Mouse (Mus musculus) midbrain, embryonic 15.5 days (tissue): ENCODE results near the gene Adam21. TPM values are rescaled to one million over a fixed set of nuclear protein-coding genes. Genes with fewer than 3 reads are reported as not detected.

Experiments used
- ATAC-seq: fragments of 200-750 bp; cut with Nextera tagmentation; replicated peaks from 2 replicates; pipeline ENCODE4 v1.8.0; 2017; ENCODE audit warnings: moderate TSS enrichment
- H3K27ac ChIP-seq: fragments of 300-500 bp; sonication (generic); 2 replicates; pipeline ENCODE4 v1.5.1; 2015; ENCODE audit warnings: mild to moderate bottlenecking, inconsistent platforms
- H3K27me3 ChIP-seq: fragments of 300-500 bp; sonication (generic); replicated peaks from 2 replicates; pipeline ENCODE4 v1.6.1; 2015; ENCODE audit warnings: inconsistent platforms
- H3K36me3 ChIP-seq: fragments of 300-500 bp; sonication (generic); replicated peaks from 2 replicates; pipeline ENCODE4 v1.6.1; 2015; ENCODE audit warnings: inconsistent platforms
- H3K4me1 ChIP-seq: fragments of 300-500 bp; sonication (generic); 2 replicates; pipeline ENCODE4 v1.6.1; 2015; ENCODE audit warnings: inconsistent platforms
- H3K4me2 ChIP-seq: fragments of 300-500 bp; sonication (generic); 2 replicates; pipeline ENCODE4 v1.6.1; 2015; ENCODE audit warnings: inconsistent platforms, mild to moderate bottlenecking, moderate library complexity
- H3K4me3 ChIP-seq: fragments of 300-500 bp; sonication (generic); 2 replicates; pipeline ENCODE4 v1.5.1; 2015; ENCODE audit warnings: mild to moderate bottlenecking, inconsistent platforms
- H3K9ac ChIP-seq: fragments of 300-500 bp; sonication (generic); 2 replicates; pipeline ENCODE4 v1.6.1; 2015; ENCODE audit warnings: mild to moderate bottlenecking, inconsistent platforms
- H3K9me3 ChIP-seq: fragments of 300-500 bp; sonication (generic); 2 replicates; pipeline ENCODE4 v1.6.1; 2016; ENCODE audit warnings: inconsistent platforms
- WGBS: fragments of 180-500 bp; shearing (Covaris S2); methylation state at CpG from one replicate; pipeline ENCODE4 v1.1.7; 2015; ENCODE audit warnings: mixed read lengths; 5-methylcytosine and 5-hydroxymethylcytosine counted together
- polyA plus RNA-seq: library from polyadenylated mRNA; unstranded; fragments of >200 nt; fragmentation: Nextera tagmentation; extraction: Ambion mirVana; gene quantifications from 2 replicates; pipeline ENCODE4 v1.2.1, GENCODE M21; 2015

The Adam21 gene
- polyA plus RNA-seq, result 0.79 and 1.3 TPM in 2 replicates

- Histone ChIP-seq H3K4me3 (no peak within 1 kb of the TSS), H3K27me3 (no peaks in the 10 kb centered on the region), H3K9me3 (no peaks in the 10 kb centered on the region), H3K4me2 (no peak within 1 kb of the TSS), H3K4me1 (no peaks in the 10 kb centered on the region), H3K9ac (no peak within 1 kb of the TSS), H3K27ac (no peak within 1 kb of the TSS), H3K36me3 (peaks cover 5% of the 10 kb centered on the region; the same call in 1 of the 2 replicates)
- 98% methylated on average over 1 of the region's 1 CpGs for WGBS
- no peak for ATAC-seq
Measured at GRCm38 (mm10) chr12:81568374-81568773, at the start of gene Adam21. TSS of gene Adam21 (minus strand) at chr12:81568474.

- no peaks in the 10 kb centered on the region for H3K27me3 ChIP-seq
- ATAC-seq, result no peak
- 77% methylated on average over 7 of the region's 7 CpGs for WGBS
Measured at GRCm38 (mm10) chr12:81616980-81617379, 48.7 kb upstream of the Adam21 start.

GRCm38 (mm10) chr12:81615807-81616206 lies 47.5 kb upstream of the Adam21 start:
- WGBS, result 84% methylated on average over 6 of the region's 6 CpGs
- no peak overlapping the region for H3K4me3 ChIP-seq
- H3K36me3 ChIP-seq, result no peaks in the 10 kb centered on the region
- no peak overlapping the region for H3K4me2 ChIP-seq
- no peaks in the 10 kb centered on the region for H3K9me3 ChIP-seq
- no peak for ATAC-seq
- H3K9ac ChIP-seq, result no peak overlapping the region
- H3K27ac ChIP-seq, result no peak overlapping the region
- no peaks in the 10 kb centered on the region for H3K4me1 ChIP-seq
- no peaks in the 10 kb centered on the region for H3K27me3 ChIP-seq

More at GRCm38 (mm10) chr12:81616980-81617379, 48.7 kb upstream of the Adam21 start:
- Histone ChIP-seq H3K9ac (no peak overlapping the region), H3K4me1 (no peaks in the 10 kb centered on the region), H3K4me3 (no peak overlapping the region), H3K4me2 (no peak overlapping the region), H3K27ac (no peak overlapping the region), H3K9me3 (no peaks in the 10 kb centered on the region), H3K36me3 (no peaks in the 10 kb centered on the region)

GRCm38 (mm10) chr12:81609445-81609844 lies 41.2 kb upstream of the Adam21 start:
- no peak overlapping the region for H3K9ac ChIP-seq
- H3K36me3 ChIP-seq, result no peaks in the 10 kb centered on the region
- no peak overlapping the region for H3K4me3 ChIP-seq
- H3K27ac ChIP-seq, result no peak overlapping the region
- H3K9me3 ChIP-seq, result no peaks in the 10 kb centered on the region
- H3K4me1 ChIP-seq, result no peaks in the 10 kb centered on the region
- 0 out of 2 replicates have a peak, but pooled peaks cover 2% of the 10 kb centered on the region for H3K27me3 ChIP-seq
- H3K4me2 ChIP-seq, result no peak overlapping the region
- no peak for ATAC-seq

GRCm38 (mm10) chr12:81604995-81605784 lies 36.9 kb upstream of the Adam21 start:
- Histone ChIP-seq H3K36me3 (no peaks in the 10 kb centered on the region), H3K4me2 (no peak overlapping the region), H3K9ac (no peak overlapping the region), H3K4me3 (no peak overlapping the region), H3K4me1 (no peaks in the 10 kb centered on the region), H3K27ac (no peak overlapping the region), H3K27me3 (peaks cover 5% of the 10 kb centered on the region; the same call in 1 of the 2 replicates), H3K9me3 (no peaks in the 10 kb centered on the region)
- WGBS, result 66% methylated on average over 5 of the region's 5 CpGs
- no peak for ATAC-seq

DNA sequence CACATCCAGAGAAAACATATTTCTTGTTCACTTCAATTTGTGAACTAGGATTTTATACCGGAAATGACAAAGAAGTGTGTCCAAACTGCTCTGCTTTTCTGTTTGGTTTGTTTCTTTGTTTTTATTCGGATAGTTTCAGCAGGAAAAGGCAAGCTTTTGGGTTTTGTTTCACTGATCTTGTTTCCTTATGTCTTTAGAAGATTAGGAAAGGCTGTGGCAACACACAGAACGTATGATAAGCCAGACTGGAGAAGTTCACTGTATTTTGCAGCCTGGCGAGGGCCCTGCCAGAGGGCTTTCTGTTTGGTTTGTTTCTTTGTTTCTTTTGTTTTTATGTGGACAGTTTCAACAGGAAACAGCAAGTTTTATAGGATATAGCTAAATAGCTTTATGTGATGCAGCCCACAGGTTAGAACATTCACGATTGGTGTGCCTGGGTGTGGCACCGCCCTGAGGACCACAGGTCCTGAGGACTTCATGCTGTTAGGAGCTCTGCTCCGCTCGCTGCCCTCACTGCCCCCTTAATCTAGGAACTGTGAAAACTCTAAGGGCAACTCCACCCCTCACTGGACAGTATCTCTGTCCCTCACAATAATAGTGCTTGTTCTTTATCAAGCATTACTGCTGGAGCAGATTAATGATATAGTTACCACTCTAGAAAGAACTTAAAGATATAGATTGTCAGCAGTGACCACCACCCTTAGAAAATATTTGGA lies 28.4 kb upstream of the Adam21 start:
- Histone ChIP-seq H3K36me3 (no peaks in the 10 kb centered on the region), H3K4me2 (no peak overlapping the region), H3K9ac (no peak overlapping the region), H3K4me1 (peaks cover 13% of the 10 kb centered on the region), H3K4me3 (no peak overlapping the region), H3K27ac (no peak overlapping the region), H3K9me3 (no peaks in the 10 kb centered on the region), H3K27me3 (peaks cover 7% of the 10 kb centered on the region)
- 78% methylated on average over 8 of the region's 8 CpGs for WGBS
- no peak for ATAC-seq

DNA sequence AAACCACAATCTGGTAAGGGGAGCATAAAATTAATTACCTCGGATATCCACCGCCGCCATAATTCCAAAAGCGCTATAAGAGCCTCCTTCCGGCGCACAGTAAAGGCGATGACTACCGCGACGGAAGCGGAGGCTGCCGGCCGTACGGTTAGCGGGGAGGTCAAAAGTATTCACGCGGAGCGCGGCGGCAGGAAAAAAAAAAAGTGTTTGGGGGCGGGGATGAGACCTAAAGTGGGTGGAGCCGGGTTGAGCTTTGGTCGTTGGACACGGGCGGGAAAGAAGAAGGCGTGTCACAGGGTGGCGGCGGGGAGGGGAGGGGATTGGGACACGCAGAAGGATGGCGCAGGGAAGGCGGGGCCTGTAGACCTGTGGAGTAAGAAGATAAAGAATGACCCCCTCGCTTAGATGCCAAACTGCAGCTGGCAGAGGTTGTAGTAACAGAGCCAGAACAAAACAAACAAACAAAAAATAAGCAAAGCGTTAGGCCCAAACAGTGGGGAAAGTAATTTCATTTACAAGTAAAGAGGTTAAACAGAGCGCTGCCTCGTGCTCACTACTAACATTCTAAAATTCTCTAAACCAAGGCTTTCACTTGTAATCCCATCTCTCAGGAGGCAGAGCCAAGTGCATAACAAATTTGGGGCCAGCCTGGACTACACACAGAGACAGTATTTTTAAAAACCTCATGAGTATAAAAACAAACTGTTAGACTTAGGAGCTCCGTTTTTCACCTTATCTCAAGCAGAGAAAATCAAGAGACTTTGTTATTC lies 26.8 kb upstream of the Adam21 start, which contains the start of gene Med6:
TSS of gene Med6 (minus strand) at position 107 of the 770 bp plus-strand sequence.
- Histone ChIP-seq H3K4me3 (peak within 1 kb of the TSS; percentile 94), H3K9me3 (no peaks in the 10 kb centered on the region), H3K27ac (peak within 1 kb of the TSS; percentile 69), H3K36me3 (no peaks in the 10 kb centered on the region; the same call in 1 of the 2 replicates), H3K27me3 (peaks cover 3% of the 10 kb centered on the region; the same call in 1 of the 2 replicates), H3K4me2 (peak within 1 kb of the TSS; percentile 64), H3K4me1 (peaks cover 13% of the 10 kb centered on the region), H3K9ac (peak within 1 kb of the TSS; percentile 69)
- 3% methylated on average over 36 of the region's 36 CpGs for WGBS
- ATAC-seq, result peak; percentile 98

DNA sequence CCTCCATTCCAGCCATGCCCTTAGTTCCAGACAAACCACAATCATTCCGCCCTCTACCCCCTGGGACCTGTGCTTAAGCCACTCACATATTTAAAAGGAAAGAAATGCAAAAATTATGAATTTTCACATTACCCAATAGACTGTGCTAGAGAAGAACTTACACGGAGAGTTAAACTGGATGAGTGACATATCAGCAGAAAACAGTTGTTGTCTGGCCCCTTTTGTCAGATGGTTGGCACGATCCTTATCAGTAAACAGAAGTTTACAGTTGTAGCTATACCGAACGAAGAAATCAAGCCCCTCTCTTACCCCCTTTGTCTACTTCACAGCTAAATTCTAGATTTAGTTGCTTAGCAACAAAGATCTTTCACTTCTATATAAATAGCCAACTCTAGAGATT lies 343 bp downstream of the Adam21 start:
- H3K4me3 ChIP-seq, result no peak overlapping the region
- 82% methylated on average over 5 of the region's 5 CpGs for WGBS

DNA sequence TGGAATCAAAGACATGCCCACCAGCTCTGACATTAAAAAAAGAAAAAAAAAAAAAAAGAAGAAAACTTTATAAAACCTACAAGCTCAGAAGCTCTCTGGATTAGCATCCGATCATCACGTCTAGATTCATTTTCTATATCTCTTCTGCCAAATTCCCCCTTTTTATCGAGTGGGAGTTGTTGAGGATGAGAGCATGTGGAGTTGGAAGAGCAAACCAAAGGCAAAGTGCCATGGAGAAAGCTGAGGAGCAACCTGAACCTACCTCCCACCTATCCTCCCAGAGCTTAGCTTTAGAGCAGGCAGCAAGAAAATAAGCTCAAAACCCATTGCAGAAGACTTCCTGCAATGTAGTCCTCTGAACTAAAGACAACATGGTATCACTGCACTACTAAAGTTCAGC lies 4.1 kb downstream of the Adam21 start:
- Histone ChIP-seq H3K27ac (no peak overlapping the region), H3K27me3 (no peaks in the 10 kb centered on the region), H3K4me3 (no peak overlapping the region), H3K9me3 (no peaks in the 10 kb centered on the region), H3K9ac (no peak overlapping the region), H3K36me3 (no peaks in the 10 kb centered on the region), H3K4me1 (no peaks in the 10 kb centered on the region), H3K4me2 (no peak overlapping the region)
- 97% methylated on average over 3 of the region's 3 CpGs for WGBS
- no peak for ATAC-seq

More for the DNA sequence above, 343 bp downstream of the Adam21 start:
- no peaks in the 10 kb centered on the region for H3K27me3 ChIP-seq
- H3K4me2 ChIP-seq, result no peak overlapping the region
- H3K4me1 ChIP-seq, result no peaks in the 10 kb centered on the region
- no peak overlapping the region for H3K9ac ChIP-seq
- H3K36me3 ChIP-seq, result peaks cover 2% of the 10 kb centered on the region; the same call in 1 of the 2 replicates
- no peak overlapping the region for H3K27ac ChIP-seq
- H3K9me3 ChIP-seq, result no peaks in the 10 kb centered on the region
- ATAC-seq, result no peak

DNA sequence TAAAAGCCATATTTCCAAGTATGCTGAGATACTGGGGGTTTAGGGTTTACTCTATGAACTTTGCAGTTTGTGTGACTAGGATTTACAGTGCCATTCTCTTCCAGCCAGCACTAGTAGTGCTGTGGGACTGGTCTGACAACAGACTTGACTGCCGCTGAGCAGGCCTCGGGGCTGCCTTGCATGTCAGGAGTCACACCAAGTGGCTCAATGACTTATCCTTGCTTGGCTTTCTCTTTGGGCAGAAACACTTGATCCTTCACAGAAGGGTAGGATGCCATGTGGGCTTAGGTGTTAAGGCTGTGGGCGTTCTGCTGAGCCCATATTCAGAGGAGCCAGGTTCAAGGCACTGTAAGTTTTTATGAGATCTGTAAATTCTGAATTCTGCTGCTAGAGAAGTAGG lies 19.0 kb downstream of the Adam21 start:
- Histone ChIP-seq H3K27me3 (no peaks in the 10 kb centered on the region), H3K4me2 (no peak overlapping the region), H3K36me3 (no peaks in the 10 kb centered on the region), H3K9ac (no peak overlapping the region), H3K4me1 (no peaks in the 10 kb centered on the region), H3K27ac (no peak overlapping the region), H3K4me3 (no peak overlapping the region), H3K9me3 (no peaks in the 10 kb centered on the region)
- WGBS, result 88% methylated on average over 3 of the region's 3 CpGs
- ATAC-seq, result no peak

GRCm38 (mm10) chr12:81547163-81547562 lies 21.1 kb downstream of the Adam21 start:
- no peak overlapping the region for H3K27ac ChIP-seq
- no peaks in the 10 kb centered on the region for H3K27me3 ChIP-seq
- H3K36me3 ChIP-seq, result no peaks in the 10 kb centered on the region
- no peaks in the 10 kb centered on the region for H3K4me1 ChIP-seq
- no peak overlapping the region for H3K4me3 ChIP-seq
- H3K9me3 ChIP-seq, result no peaks in the 10 kb centered on the region
- no peak overlapping the region for H3K9ac ChIP-seq
- H3K4me2 ChIP-seq, result no peak overlapping the region
- ATAC-seq, result no peak
- 71% methylated on average over 4 of the region's 4 CpGs for WGBS

DNA sequence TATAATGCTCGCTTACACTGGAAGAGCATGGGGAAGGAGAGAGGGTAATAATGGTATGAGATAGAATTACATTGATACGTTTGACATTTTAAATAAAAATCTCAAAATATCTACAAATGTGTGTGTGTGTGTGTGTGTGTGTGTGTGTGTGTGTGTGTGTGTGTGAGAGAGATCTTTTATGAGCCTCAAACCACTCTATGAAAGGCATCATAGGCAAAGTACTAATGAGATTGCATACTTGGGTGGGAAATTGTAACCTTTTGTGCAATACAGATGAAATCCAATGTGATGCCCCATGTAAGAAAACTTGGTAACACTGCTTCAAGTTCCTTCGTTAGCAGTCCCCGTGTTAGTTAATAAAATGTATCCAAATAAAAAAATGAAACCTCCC lies 35.2 kb downstream of the Adam21 start:
- peak overlapping the region; percentile 66 for H3K4me2 ChIP-seq
- H3K27me3 ChIP-seq, result no peaks in the 10 kb centered on the region
- peak overlapping the region; percentile 93 for H3K4me3 ChIP-seq
- ATAC-seq, result peak; percentile 76
- peak overlapping the region; percentile 91 for H3K9ac ChIP-seq
- H3K4me1 ChIP-seq, result peaks cover 23% of the 10 kb centered on the region
- H3K9me3 ChIP-seq, result no peaks in the 10 kb centered on the region
- 41% methylated on average over 4 of the region's 4 CpGs for WGBS
- peak overlapping the region; percentile 87 for H3K27ac ChIP-seq
- H3K36me3 ChIP-seq, result no peaks in the 10 kb centered on the region
